Mouse (Mus musculus) neural tube, embryonic 12.5 days (tissue): Measurements from ENCODE around the gene Cend1. TPM values are rescaled to one million over a fixed set of nuclear protein-coding genes. Genes with fewer than 3 reads are reported as not detected.

Source experiments
- ATAC-seq: fragments of 200-750 bp; cut with Nextera tagmentation; 2 replicates; pipeline ENCODE4 v1.8.0; 2017; ENCODE audit warnings: low read depth, mild to moderate bottlenecking, moderate TSS enrichment, moderate library complexity; ENCODE audit not compliant: low FRiP score
- H3K27ac ChIP-seq: fragments of 300-500 bp; sonication (generic); 2 replicates; pipeline ENCODE4 v1.5.1; 2016
- H3K27me3 ChIP-seq: fragments of 300-500 bp; sonication (generic); replicated peaks from 2 replicates; pipeline ENCODE4 v1.6.1; 2016; ENCODE audit warnings: mild to moderate bottlenecking
- H3K36me3 ChIP-seq: fragments of 300-500 bp; sonication (generic); 2 replicates; pipeline ENCODE4 v1.6.1; 2016; ENCODE audit warnings: mild to moderate bottlenecking
- H3K4me1 ChIP-seq: fragments of 300-500 bp; sonication (generic); 2 replicates; pipeline ENCODE4 v1.6.1; 2016
- H3K4me2 ChIP-seq: fragments of 300-500 bp; sonication (generic); replicated peaks from 2 replicates; pipeline ENCODE4 v1.6.1; 2016; ENCODE audit warnings: mild to moderate bottlenecking
- H3K4me3 ChIP-seq: fragments of 300-500 bp; sonication (generic); 2 replicates; pipeline ENCODE4 v1.5.1; 2016
- H3K9ac ChIP-seq: fragments of 300-500 bp; sonication (generic); 2 replicates; pipeline ENCODE4 v1.6.1; 2016; ENCODE audit warnings: mild to moderate bottlenecking
- H3K9me3 ChIP-seq: fragments of 300-500 bp; sonication (generic); 2 replicates; pipeline ENCODE4 v1.6.1; 2016; ENCODE audit warnings: mild to moderate bottlenecking
- WGBS: fragments of 180-500 bp; shearing (Covaris S2); methylation state at CpG from one replicate; pipeline ENCODE4 v1.1.7; 2016; 5-methylcytosine and 5-hydroxymethylcytosine counted together
- polyA plus RNA-seq: library from polyadenylated mRNA; unstranded; fragments of >200 nt; fragmentation: Nextera tagmentation; extraction: Ambion mirVana; gene quantifications from 2 replicates; pipeline ENCODE4 v1.2.1, GENCODE M21; 2016

Cend1 gene
- polyA plus RNA-seq = 44.4 and 55.1 TPM in 2 replicates

- Histone ChIP-seq H3K4me3 (peak within 1 kb of the TSS; percentile 43), H3K27ac (peak within 1 kb of the TSS; percentile 26; the same call in 1 of the 2 replicates), H3K9ac (peak within 1 kb of the TSS; percentile 64), H3K9me3 (no peaks in the 10 kb centered on the region), H3K36me3 (peaks cover 42% of the 10 kb centered on the region), H3K27me3 (no peaks in the 10 kb centered on the region; the same call in 1 of the 2 replicates), H3K4me2 (peak within 1 kb of the TSS; percentile 66), H3K4me1 (peaks cover 34% of the 10 kb centered on the region)
- peak; percentile 70 for ATAC-seq
- 4% methylated on average over 19 of the region's 19 CpGs for WGBS
Measured at GRCm38 (mm10) chr7:141429310-141429709, at the start of gene Cend1. Cend1 (minus strand) TSS chr7:141429491.

- H3K36me3 ChIP-seq = no peaks in the 10 kb centered on the region
- H3K4me2 ChIP-seq = no peak overlapping the region; the same call in 1 of the 2 replicates
- no peak for ATAC-seq
- H3K9me3 ChIP-seq = no peaks in the 10 kb centered on the region
- peaks cover 34% of the 10 kb centered on the region for H3K27me3 ChIP-seq
- WGBS = 79% methylated on average over 5 of the region's 5 CpGs
- no peak overlapping the region for H3K27ac ChIP-seq
- no peak overlapping the region for H3K9ac ChIP-seq
- H3K4me3 ChIP-seq = no peak overlapping the region
- peaks cover 48% of the 10 kb centered on the region for H3K4me1 ChIP-seq
Measured at GRCm38 (mm10) chr7:141478270-141478748, 49.0 kb upstream of the Cend1 start.

GRCm38 (mm10) chr7:141477578-141478269 is 48.4 kb upstream of the Cend1 start:
- H3K36me3 ChIP-seq = peaks cover 2% of the 10 kb centered on the region
- no peak overlapping the region for H3K9ac ChIP-seq
- WGBS = 66% methylated on average over 4 of the region's 4 CpGs
- H3K4me3 ChIP-seq = no peak overlapping the region
- peaks cover 47% of the 10 kb centered on the region for H3K4me1 ChIP-seq
- peaks cover 28% of the 10 kb centered on the region for H3K27me3 ChIP-seq
- H3K27ac ChIP-seq = no peak overlapping the region
- H3K4me2 ChIP-seq = peak overlapping the region; percentile 81; the same call in 1 of the 2 replicates
- no peak for ATAC-seq
- no peaks in the 10 kb centered on the region for H3K9me3 ChIP-seq

GRCm38 (mm10) chr7:141476981-141477370 is 47.7 kb upstream of the Cend1 start:
- Histone ChIP-seq H3K4me1 (peaks cover 41% of the 10 kb centered on the region), H3K4me3 (no peak overlapping the region), H3K9me3 (no peaks in the 10 kb centered on the region), H3K4me2 (peak overlapping the region; percentile 81), H3K27me3 (peaks cover 21% of the 10 kb centered on the region), H3K9ac (no peak overlapping the region), H3K36me3 (peaks cover 10% of the 10 kb centered on the region), H3K27ac (no peak overlapping the region)
- WGBS = 20% methylated on average over 7 of the region's 7 CpGs
- ATAC-seq = no peak

GRCm38 (mm10) chr7:141476226-141476980 is 47.1 kb upstream of the Cend1 start:
- H3K4me1 ChIP-seq = peaks cover 35% of the 10 kb centered on the region

GRCm38 (mm10) chr7:141475805-141476158 is 46.5 kb upstream of the Cend1 start:
- H3K27me3 ChIP-seq = peaks cover 21% of the 10 kb centered on the region
- 2% methylated on average over 12 of the region's 12 CpGs for WGBS
- peak overlapping the region; percentile 80 for H3K4me3 ChIP-seq
- H3K27ac ChIP-seq = no peak overlapping the region
- peak overlapping the region; percentile 89 for H3K9ac ChIP-seq
- no peaks in the 10 kb centered on the region for H3K9me3 ChIP-seq
- H3K4me2 ChIP-seq = peak overlapping the region; percentile 81
- H3K36me3 ChIP-seq = peaks cover 20% of the 10 kb centered on the region
- no peak for ATAC-seq
- peaks cover 30% of the 10 kb centered on the region for H3K4me1 ChIP-seq

More at GRCm38 (mm10) chr7:141476226-141476980, 47.1 kb upstream of the Cend1 start:
- Histone ChIP-seq H3K27me3 (peaks cover 21% of the 10 kb centered on the region), H3K9me3 (no peaks in the 10 kb centered on the region), H3K9ac (no peak overlapping the region), H3K4me2 (peak overlapping the region; percentile 81), H3K36me3 (peaks cover 14% of the 10 kb centered on the region), H3K27ac (no peak overlapping the region), H3K4me3 (peak overlapping the region; percentile 80)
- WGBS = 7% methylated on average over 17 of the region's 17 CpGs
- ATAC-seq = no peak

GRCm38 (mm10) chr7:141475011-141475804 is 45.9 kb upstream of the Cend1 start, which contains the start of the genes Polr2l and Tspan4:
Polr2l (minus strand) TSS chr7:141475132.
Tspan4 (plus strand) TSS chr7:141475240.
- under 1% methylated on average over 87 of the region's 87 CpGs for WGBS

GRCm38 (mm10) chr7:141474160-141474559 is 44.9 kb upstream of the Cend1 start:
- peaks cover 40% of the 10 kb centered on the region for H3K4me1 ChIP-seq
- peaks cover 36% of the 10 kb centered on the region for H3K36me3 ChIP-seq
- H3K9me3 ChIP-seq = no peaks in the 10 kb centered on the region
- ATAC-seq = no peak
- H3K9ac ChIP-seq = peak overlapping the region; percentile 89
- no peak overlapping the region for H3K27ac ChIP-seq
- H3K27me3 ChIP-seq = peaks cover 21% of the 10 kb centered on the region
- WGBS = 10% methylated on average over 5 of the region's 5 CpGs
- peak overlapping the region; percentile 81 for H3K4me2 ChIP-seq
- peak overlapping the region; percentile 80 for H3K4me3 ChIP-seq

More at GRCm38 (mm10) chr7:141475011-141475804, 45.9 kb upstream of the Cend1 start, which contains the start of the genes Polr2l and Tspan4:
- Histone ChIP-seq H3K4me2 (peak within 1 kb of the TSS; percentile 81), H3K4me3 (peak within 1 kb of the TSS; percentile 80), H3K27ac (peak within 1 kb of the TSS; percentile 78), H3K27me3 (peaks cover 21% of the 10 kb centered on the region), H3K9me3 (no peaks in the 10 kb centered on the region), H3K36me3 (peaks cover 25% of the 10 kb centered on the region), H3K4me1 (peaks cover 30% of the 10 kb centered on the region), H3K9ac (peak within 1 kb of the TSS; percentile 89)
- ATAC-seq = peak; percentile 75

GRCm38 (mm10) chr7:141472763-141473162 is 43.5 kb upstream of the Cend1 start:
- ATAC-seq = no peak
- H3K27ac ChIP-seq = no peak overlapping the region
- H3K36me3 ChIP-seq = peaks cover 37% of the 10 kb centered on the region
- no peak overlapping the region for H3K4me3 ChIP-seq
- H3K9me3 ChIP-seq = no peaks in the 10 kb centered on the region
- WGBS = 89% methylated on average over 6 of the region's 6 CpGs
- no peak overlapping the region for H3K9ac ChIP-seq
- H3K4me2 ChIP-seq = no peak overlapping the region
- H3K4me1 ChIP-seq = peaks cover 54% of the 10 kb centered on the region
- H3K27me3 ChIP-seq = peaks cover 21% of the 10 kb centered on the region

GRCm38 (mm10) chr7:141472226-141472625 is 42.9 kb upstream of the Cend1 start:
- no peak for ATAC-seq
- Histone ChIP-seq H3K4me1 (peaks cover 55% of the 10 kb centered on the region), H3K4me2 (no peak overlapping the region), H3K36me3 (peaks cover 37% of the 10 kb centered on the region), H3K9me3 (no peaks in the 10 kb centered on the region), H3K27me3 (peaks cover 17% of the 10 kb centered on the region), H3K4me3 (no peak overlapping the region), H3K9ac (no peak overlapping the region), H3K27ac (no peak overlapping the region)
- 90% methylated on average over 6 of the region's 6 CpGs for WGBS

- H3K9ac ChIP-seq = no peak overlapping the region
- no peak for ATAC-seq
- H3K9me3 ChIP-seq = no peaks in the 10 kb centered on the region
- WGBS = 93% methylated on average over 1 of the region's 1 CpGs
- no peak overlapping the region for H3K4me2 ChIP-seq
- H3K27me3 ChIP-seq = peaks cover 14% of the 10 kb centered on the region
- H3K4me3 ChIP-seq = no peak overlapping the region
- H3K4me1 ChIP-seq = peaks cover 46% of the 10 kb centered on the region
- peaks cover 37% of the 10 kb centered on the region for H3K36me3 ChIP-seq
- no peak overlapping the region for H3K27ac ChIP-seq
Measured at GRCm38 (mm10) chr7:141471236-141471635, 41.9 kb upstream of the Cend1 start.
